Mouse (Mus musculus) C2C12 (cell line): ENCODE measurements around the gene Ints14. TPM values are rescaled to one million over a fixed set of nuclear protein-coding genes. Genes with fewer than 3 reads are reported as not detected.

Experiments
- H3K27me3 ChIP-seq: one replicate; pipeline ENCODE4 v1.6.1; 2011; ENCODE audit not compliant: control insufficient read depth, insufficient read depth, insufficient read length
- H3K36me3 ChIP-seq: one replicate; pipeline ENCODE4 v1.6.1; 2011; ENCODE audit not compliant: control insufficient read depth, insufficient read depth
- H3K4me3 ChIP-seq: one replicate; pipeline ENCODE4 v1.5.1; 2011; ENCODE audit warnings: mild to moderate bottlenecking, control low read depth; ENCODE audit not compliant: poor library complexity, insufficient read depth, severe bottlenecking
- H3K79me2 ChIP-seq: one replicate; pipeline ENCODE4 v1.6.1; 2011; ENCODE audit not compliant: control insufficient read depth, insufficient read depth
- H3K79me3 ChIP-seq: one replicate; pipeline ENCODE4 v1.6.1; 2011; ENCODE audit warnings: low read depth, control low read depth
- H3ac ChIP-seq: one replicate; pipeline ENCODE3; 2011; ENCODE audit warnings: low read depth; ENCODE audit not compliant: control insufficient read depth, insufficient read length
- CEBPB ChIP-seq: IDR thresholded peaks from one replicate; pipeline ENCODE4 v1.6.1; 2011; ENCODE audit warnings: low read depth, mild to moderate bottlenecking, control low read depth, moderate library complexity
- CTCF ChIP-seq: IDR thresholded peaks from one replicate; pipeline ENCODE4 v1.5.1; 2011; ENCODE audit not compliant: control insufficient read depth, insufficient read depth, insufficient read length
- FOSL1 ChIP-seq: IDR thresholded peaks from one replicate; pipeline ENCODE4 v1.8.0; 2011; ENCODE audit warnings: mild to moderate bottlenecking, low read length; ENCODE audit not compliant: poor library complexity, insufficient read depth, severe bottlenecking
- MAX ChIP-seq: IDR thresholded peaks from one replicate; pipeline ENCODE4 v1.6.1; 2011; ENCODE audit warnings: mild to moderate bottlenecking, control low read depth
- MYOD1 ChIP-seq: IDR thresholded peaks from one replicate; pipeline ENCODE4 v1.6.1; 2011; ENCODE audit warnings: low read depth; ENCODE audit not compliant: control insufficient read depth, insufficient read length
- MYOG ChIP-seq: IDR thresholded peaks from one replicate; pipeline ENCODE4 v1.6.1; 2011; ENCODE audit not compliant: control insufficient read depth, insufficient read length; ENCODE audit errors: extremely low read depth
- USF1 ChIP-seq: IDR thresholded peaks from one replicate; pipeline ENCODE4 v1.6.1; 2011; ENCODE audit warnings: low read depth, mild to moderate bottlenecking, control low read depth, moderate library complexity
- polyA plus RNA-seq: library from polyadenylated mRNA; unstranded; fragments of >200 nt; fragmentation: generic; extraction: Trizol; gene quantifications from one replicate; pipeline ENCODE4 v1.2.1, GENCODE M21; 2012; ENCODE audit warnings: missing spikeins

Gene Ints14
- polyA plus RNA-seq, 1 experiment = 20.5 TPM

GRCm38 (mm10) chr9:64956337-64956736 is 4.4 kb upstream of the Ints14 start:
- H3ac ChIP-seq = no peak overlapping the region
- H3K79me3 ChIP-seq = peaks cover 3% of the 10 kb centered on the region
- peaks cover 5% of the 10 kb centered on the region for H3K79me2 ChIP-seq
- TF ChIP-seq USF1 (no peak), MAX (no peak), CEBPB (no peak), MYOG (no peak), MYOD1 (no peak), CTCF (no peak), FOSL1 (no peak)
- H3K27me3 ChIP-seq = peaks cover 24% of the 10 kb centered on the region
- H3K36me3 ChIP-seq = no peaks in the 10 kb centered on the region
- no peak overlapping the region for H3K4me3 ChIP-seq

- Histone ChIP-seq H3K79me3 (peaks cover 8% of the 10 kb centered on the region), H3K36me3 (peaks cover 3% of the 10 kb centered on the region)
- TF ChIP-seq USF1 (no peak), FOSL1 (no peak), CEBPB (no peak), CTCF (no peak), MAX (no peak), MYOG (no peak), MYOD1 (no peak)
Observed at GRCm38 (mm10) chr9:64957276-64957675, 3.4 kb upstream of the Ints14 start.

GRCm38 (mm10) chr9:64960978-64961320 is 244 bp downstream of the Ints14 start:
- Histone ChIP-seq H3K27me3 (no peaks in the 10 kb centered on the region), H3K36me3 (peaks cover 19% of the 10 kb centered on the region), H3K79me2 (peaks cover 32% of the 10 kb centered on the region), H3ac (peak overlapping the region; percentile 90), H3K4me3 (peak overlapping the region; percentile 43), H3K79me3 (peaks cover 10% of the 10 kb centered on the region)
- TF ChIP-seq MAX (no peak), CTCF (no peak), CEBPB (no peak), MYOD1 (no peak), MYOG (no peak), USF1 (no peak), FOSL1 (no peak)

More at GRCm38 (mm10) chr9:64957276-64957675, 3.4 kb upstream of the Ints14 start:
- peaks cover 15% of the 10 kb centered on the region for H3K79me2 ChIP-seq
- H3K27me3 ChIP-seq = peaks cover 15% of the 10 kb centered on the region
- H3ac ChIP-seq = no peak overlapping the region
- H3K4me3 ChIP-seq = no peak overlapping the region

GRCm38 (mm10) chr9:64980548-64980947 is 19.8 kb downstream of the Ints14 start:
- Histone ChIP-seq H3K36me3 (peaks cover 77% of the 10 kb centered on the region), H3K4me3 (no peak overlapping the region), H3ac (no peak overlapping the region), H3K79me2 (no peaks in the 10 kb centered on the region), H3K79me3 (no peaks in the 10 kb centered on the region), H3K27me3 (no peaks in the 10 kb centered on the region)
- TF ChIP-seq USF1 = no peak
- TF ChIP-seq FOSL1 = no peak
- no peak for TF ChIP-seq MYOD1
- TF ChIP-seq MAX = no peak
- no peak for TF ChIP-seq CTCF
- no peak for TF ChIP-seq CEBPB
- no peak for TF ChIP-seq MYOG

- H3ac ChIP-seq = no peak overlapping the region
- peaks cover 79% of the 10 kb centered on the region for H3K36me3 ChIP-seq
- no peaks in the 10 kb centered on the region for H3K79me3 ChIP-seq
- H3K4me3 ChIP-seq = no peak overlapping the region
- no peaks in the 10 kb centered on the region for H3K79me2 ChIP-seq
- no peak for TF ChIP-seq MYOG
- no peak for TF ChIP-seq USF1
- TF ChIP-seq FOSL1 = no peak
- no peak for TF ChIP-seq CEBPB
- no peak for TF ChIP-seq CTCF
- TF ChIP-seq MYOD1 = no peak
- TF ChIP-seq MAX = no peak
- H3K27me3 ChIP-seq = no peaks in the 10 kb centered on the region
Observed at GRCm38 (mm10) chr9:64981904-64982303, 21.2 kb downstream of the Ints14 start.

GRCm38 (mm10) chr9:64985037-64985794 is 24.5 kb downstream of the Ints14 start:
- Histone ChIP-seq H3K79me3 (no peaks in the 10 kb centered on the region), H3ac (no peak overlapping the region), H3K27me3 (no peaks in the 10 kb centered on the region), H3K4me3 (no peak overlapping the region), H3K36me3 (peaks cover 79% of the 10 kb centered on the region), H3K79me2 (no peaks in the 10 kb centered on the region)
- TF ChIP-seq CEBPB (no peak), MYOD1 (no peak), CTCF (no peak), MYOG (no peak), USF1 (no peak)
